In the genomic region with DNA sequence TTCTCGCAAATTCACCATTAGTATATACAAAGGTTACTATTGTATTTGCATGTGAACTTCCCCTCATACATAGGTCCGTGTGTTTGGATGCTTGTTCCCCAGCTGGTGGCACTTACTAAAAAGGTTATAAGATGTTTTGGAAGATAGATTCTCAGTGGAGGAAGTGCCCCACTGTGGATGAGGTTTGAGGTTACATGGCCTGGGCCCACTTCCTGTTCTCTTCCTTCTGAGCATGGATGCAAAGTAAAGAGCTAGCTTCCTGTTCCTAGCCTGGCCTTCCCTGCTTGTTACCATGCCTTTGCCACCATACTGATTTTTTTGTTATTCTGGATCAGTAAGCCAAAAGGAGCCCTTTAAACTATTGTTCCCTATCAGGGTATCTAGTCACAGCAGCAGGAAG, we compare ENCODE assay signal across 27 mouse cellular contexts. TPM values are rescaled to one million over a fixed set of nuclear protein-coding genes. Genes with fewer than 3 reads are reported as not detected.
DNase-seq lines count a peak whose midpoint lies in the region; ATAC-seq lines count a peak whose summit lies in the region.
"Had no signal": no experiment of that assay in that cellular context is flagged by ENCODE, and none has a peak within 500 bp of the region (broad histone marks: within the 10 kb centered on the region; RNA-seq: fewer than 3 reads in every experiment).

No protein-coding gene starts in this region.

- DNase-seq in thymus, postnatal 0 days (ENCODE audit: low spot score): peak; percentile 6
- no peak for DNase-seq in thymus, postnatal 36 days
- no peak for DNase-seq in frontal cortex, postnatal 36 days (ENCODE audit: low spot score in 2 of 2)
- no peak for DNase-seq in layer of hippocampus, postnatal 10 days (ENCODE audit: low spot score in 2 of 2)
- DNase-seq: adrenal gland, adult 2 months; adrenal gland, postnatal 14 days; cerebellum, adult 11 months; cerebellum, adult 2 months; cerebellum, adult 9-11 months; cerebellum, postnatal 25 days; embryo, embryonic 11 days; gastrocnemius, postnatal 10 days; heart, adult 2 months; heart, postnatal 14 days had no signal

- ATAC-seq in common myeloid progenitor, adult 5-6 weeks (replicated peaks; ENCODE audit: low read depth, poor library complexity, severe bottlenecking): peak; percentile 99
- ATAC-seq in megakaryocyte, adult 5-6 weeks (ENCODE audit: poor library complexity, severe bottlenecking): peak; percentile 82
- ATAC-seq: CD4-positive, CD25-positive, alpha-beta regulatory T cell, adult 4 months; forebrain, embryonic 15.5 days; hindbrain, postnatal 0 days; inflammation-experienced regulatory T-cells, adult 6 months; intestine, embryonic 16.5 days had no signal

RNA-seq across cellular contexts. Expression of gene Ube2u, which starts 24.7 kb away (rescaled TPM):
- polyA plus RNA-seq in thymus, postnatal 0 days (2015; fragmentation: Nextera tagmentation; extraction: Ambion mirVana): not detected in 2 replicates
- total RNA-seq in common myeloid progenitor, adult 5-6 weeks (2017): not detected in 2 replicates
- total RNA-seq in megakaryocyte, adult 5-6 weeks (2015): not detected in 2 replicates
- total RNA-seq in megakaryocyte, adult 5-6 weeks (2017): not detected in 2 replicates
- under 1 TPM in 1 of 2 experiments, not detected in 1; 0.39 TPM for total RNA-seq in layer of hippocampus, postnatal 10 days (2021)
- total RNA-seq: adrenal gland, postnatal 14 days; gastrocnemius, adult 18-20 months; gastrocnemius, postnatal 10 days; gastrocnemius, postnatal 4 days; heart, adult 2 months; heart, postnatal 14 days; hindbrain, postnatal 0 days; MEL had no signal
- polyA plus RNA-seq: adrenal gland, adult 2 months; C2C12; CD4-positive, CD25-positive, alpha-beta regulatory T cell, adult 4 months; cerebellum, adult 2 months; cortical plate, adult 2 months; erythroblast, embryonic 14.5 days; heart, adult 2 months; inflammation-experienced regulatory T-cells, adult 6 months; intestine, embryonic 16.5 days had no signal
